Mouse (Mus musculus): ENCODE data around the gene Emilin1.

Gene Emilin1

DNA sequence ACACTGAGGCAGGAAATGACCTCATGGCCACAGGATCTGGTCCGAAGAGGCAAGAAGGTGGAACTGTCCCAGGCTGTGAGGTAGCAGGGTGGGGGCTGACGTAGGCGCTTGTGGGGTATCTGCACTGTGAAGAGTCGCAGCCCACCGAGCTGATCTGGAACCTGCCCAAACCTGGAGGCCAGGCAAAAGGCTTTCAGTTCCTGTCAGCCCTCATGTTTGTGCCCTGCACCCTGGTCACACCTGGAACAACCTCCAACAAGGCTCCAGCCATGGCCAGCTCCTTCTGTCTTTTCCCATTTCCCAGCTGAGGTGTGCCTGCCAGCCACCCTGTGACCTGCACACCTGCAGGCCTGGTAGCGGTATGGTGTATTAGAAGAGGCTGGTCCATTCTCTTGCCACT, 44.7 kb downstream of the Emilin1 start:
- intact Hi-C loops (cut with DNase I): no loop called here

DNA sequence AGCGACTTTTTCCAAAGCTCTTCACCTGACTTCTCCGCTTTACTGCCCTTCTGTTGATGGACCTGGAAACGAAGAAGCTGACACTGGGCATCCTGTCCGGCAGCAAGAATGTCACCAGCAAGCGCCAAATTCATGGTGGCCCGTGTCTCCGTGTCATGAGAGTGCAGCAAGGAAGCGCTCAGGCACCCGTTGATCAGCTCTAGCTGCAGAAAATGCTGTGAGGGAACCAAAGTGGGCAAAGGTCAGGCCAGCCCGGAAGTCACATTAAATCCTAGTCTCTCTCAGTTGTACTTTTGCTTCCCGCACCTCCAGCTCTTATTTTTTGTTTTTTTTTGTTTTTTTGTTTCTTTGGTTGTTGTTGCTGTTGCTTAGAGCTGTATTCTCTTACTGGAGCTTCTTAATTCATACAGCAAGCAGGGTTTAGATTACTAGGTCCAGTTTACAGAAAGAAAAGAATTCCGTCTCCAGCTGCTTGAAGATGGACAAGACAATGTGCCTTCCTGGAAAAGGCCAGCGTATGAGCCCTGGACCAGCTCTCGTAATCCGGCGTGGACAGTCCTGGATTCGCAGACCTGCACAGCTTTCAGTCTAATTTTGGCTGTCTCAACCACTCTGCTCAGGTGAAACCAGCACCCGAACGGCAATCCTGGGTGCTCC, 46.1 kb downstream of the Emilin1 start:
- intact Hi-C loops (cut with DNase I): no loop called here

DNA sequence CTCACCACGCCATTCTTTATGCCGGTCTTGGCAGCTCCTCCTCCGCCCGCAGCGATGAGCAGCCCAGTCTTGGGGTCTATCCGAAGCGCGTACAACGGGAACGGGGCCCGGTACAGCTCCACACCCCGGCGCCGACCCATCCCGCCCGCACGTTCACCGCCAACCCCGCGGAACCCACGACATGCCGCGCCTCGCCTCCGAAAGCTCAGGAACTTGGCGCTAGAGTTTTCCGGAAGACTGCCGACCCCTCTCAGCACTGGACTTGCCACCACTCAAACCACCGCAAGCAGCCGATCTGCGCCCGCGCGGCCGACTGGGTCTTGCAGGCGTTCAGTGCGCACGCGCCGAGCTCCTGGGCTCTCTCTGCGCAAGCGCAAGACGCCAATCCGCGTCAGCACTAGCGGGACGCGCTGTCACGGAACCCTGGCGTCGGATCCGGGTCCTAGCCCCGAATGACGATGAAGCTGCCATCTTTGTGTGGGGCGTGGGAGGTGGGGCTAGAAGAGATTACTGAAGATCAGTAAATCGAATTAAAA, 46.8 kb downstream of the Emilin1 start, which contains the start of gene Preb:
Gene Preb, minus strand, starts transcription at position 396 of the 536 bp plus-strand sequence.
- intact Hi-C loops (cut with DNase I): no loop called here

DNA sequence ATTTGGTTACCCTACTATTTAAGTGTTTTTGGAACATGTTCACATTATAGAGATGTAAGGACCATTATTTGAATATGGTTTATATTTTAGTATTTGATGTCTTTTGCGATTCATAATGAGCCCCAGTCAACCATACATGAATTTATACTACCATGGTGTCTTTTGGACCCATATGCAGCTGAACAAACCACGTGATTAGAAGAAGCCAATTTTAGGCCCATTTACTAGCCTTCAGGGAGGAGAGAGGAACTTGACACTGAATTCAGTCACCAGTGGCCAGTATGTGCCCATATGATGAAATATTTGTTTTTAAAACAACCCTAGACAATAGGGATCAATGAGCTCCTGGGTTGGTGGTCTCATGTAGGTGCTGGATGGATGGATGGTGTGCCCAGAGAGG, 47.6 kb downstream of the Emilin1 start:
- intact Hi-C loops (cut with DNase I): no loop called here

DNA sequence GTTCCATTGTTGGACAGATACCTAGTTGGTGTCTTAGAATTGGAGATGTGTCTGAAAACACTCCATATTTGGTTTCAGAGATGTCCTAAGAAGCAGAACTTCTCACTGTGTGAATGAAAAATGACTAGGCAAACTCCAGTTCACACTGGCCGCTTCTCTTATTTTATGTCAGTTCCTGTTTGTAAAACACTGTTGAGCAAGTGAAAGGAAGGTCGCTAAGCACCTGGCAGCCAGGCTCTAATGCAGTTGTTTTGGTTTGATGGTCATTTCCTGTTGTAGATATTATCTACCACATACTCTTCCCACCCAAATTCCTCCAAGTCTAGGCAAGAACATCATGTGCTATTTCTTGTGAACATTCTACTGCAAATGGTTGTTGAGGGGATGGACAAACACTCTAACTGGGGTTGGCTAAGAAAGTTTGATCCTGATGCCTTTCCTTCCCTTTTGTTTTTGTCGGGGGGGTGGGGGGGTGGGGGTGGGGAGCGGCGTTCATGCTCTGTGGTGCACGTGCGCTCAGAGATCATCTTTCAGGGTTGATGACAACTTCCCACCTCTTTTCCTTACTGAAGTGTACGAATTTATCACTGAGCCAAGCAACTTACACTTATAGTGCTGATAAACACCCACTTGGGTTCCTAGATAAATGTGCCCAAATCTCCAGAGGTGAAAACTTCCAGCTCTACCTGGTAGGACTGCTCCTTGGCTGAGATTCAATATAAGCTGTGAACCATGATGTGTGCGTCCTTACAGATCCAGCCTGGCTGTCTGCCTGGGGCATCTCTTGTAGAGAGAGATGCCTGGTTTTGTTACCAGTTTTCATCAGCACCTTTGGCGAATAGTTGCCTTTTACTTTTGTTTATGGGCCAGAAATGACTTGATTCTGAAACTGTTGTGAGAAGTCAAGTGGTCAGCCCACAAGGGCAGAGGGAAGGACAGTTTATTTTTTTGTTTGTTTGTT, 48.6 kb downstream of the Emilin1 start:
- intact Hi-C loops (cut with DNase I): no loop called here

DNA sequence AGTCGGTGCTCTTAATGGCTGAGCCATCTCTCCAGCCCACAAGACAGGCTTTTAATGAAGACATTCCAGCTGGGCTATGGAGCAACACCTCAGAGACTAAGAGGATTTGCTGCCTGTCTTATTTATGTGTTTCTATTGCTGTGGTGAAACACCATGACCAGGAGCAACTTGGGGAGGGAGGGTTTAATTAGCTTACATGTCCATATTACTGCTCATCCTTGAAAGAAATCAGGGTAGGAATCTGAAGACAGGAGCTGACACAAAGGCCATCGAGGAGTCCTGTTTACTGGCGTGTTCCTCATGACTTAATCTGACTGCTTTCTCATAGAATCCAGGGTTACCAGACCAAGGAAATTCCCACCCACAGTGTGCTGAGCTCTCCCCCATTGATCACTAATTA, 50.7 kb downstream of the Emilin1 start:
- intact Hi-C loops (cut with DNase I): no loop called here

DNA sequence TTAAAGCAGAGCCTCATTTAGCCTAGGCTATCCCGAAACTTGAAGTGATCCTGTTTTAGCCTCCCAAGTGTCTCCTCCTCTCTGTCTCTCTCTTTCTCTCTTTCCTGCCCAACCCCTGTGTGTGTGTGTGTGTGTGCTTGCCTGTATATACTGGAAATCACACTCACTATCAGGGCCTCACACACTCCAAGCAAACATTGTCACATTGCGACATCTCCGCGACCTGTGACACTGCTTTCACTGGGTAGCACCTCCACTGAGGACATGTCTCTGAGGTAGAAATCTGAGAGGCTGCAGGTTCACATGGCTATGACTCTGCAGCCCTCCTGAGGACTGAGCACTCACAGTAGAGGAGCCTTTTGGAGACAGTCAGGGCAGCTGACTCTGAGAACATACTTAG, 53.0 kb downstream of the Emilin1 start:
- intact Hi-C loops (cut with DNase I): no loop called here

DNA sequence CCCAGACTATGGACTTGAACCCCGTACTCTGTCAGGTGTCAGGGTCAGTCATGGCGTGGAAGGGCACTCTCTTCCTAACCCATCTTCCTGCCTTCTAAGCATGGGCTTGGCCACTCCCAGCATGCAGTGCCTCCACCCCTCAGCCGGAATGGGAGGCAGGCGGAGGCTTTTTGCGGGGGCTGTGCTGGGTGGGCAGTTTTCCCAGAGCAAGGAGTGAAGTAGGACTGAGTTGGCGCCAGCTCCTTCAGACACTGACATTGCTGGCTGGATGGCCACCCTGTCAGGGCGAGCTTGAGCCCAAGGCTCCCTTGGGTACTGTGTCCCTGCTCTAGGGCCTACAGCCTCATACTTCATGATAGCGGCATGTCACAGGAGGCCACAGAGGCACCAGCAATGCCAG, 55.2 kb downstream of the Emilin1 start, which contains the start of gene Tcf23:
Gene Tcf23, plus strand, starts transcription at position 247 of the 400 bp plus-strand sequence.
- intact Hi-C loops (cut with DNase I): no loop called here

DNA sequence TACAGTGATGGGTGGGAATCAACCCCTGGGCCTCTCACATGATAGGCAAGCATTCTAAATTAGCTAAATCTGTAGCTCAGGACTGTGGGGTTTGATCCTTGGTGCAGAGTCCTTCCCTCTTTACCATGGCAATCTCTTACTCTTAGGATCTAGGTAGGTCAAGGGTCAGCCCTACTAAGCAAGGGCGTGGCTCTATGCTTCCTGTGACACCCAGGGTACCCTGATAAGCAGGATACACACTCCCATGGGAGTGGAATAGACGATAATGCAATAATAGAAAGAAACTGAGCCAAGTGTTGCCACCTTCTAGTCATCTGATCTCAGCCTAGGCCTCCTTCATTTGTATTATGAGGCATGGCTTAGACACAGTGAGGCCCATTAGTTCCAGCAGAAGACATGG, 56.2 kb downstream of the Emilin1 start:
- intact Hi-C loops (cut with DNase I): no loop called here
